Mouse (Mus musculus): Measurements from ENCODE around the gene Ppm1b. TPM values are rescaled to one million over a fixed set of nuclear protein-coding genes. Genes with fewer than 3 reads are reported as not detected.

The Ppm1b gene
- 20.9 TPM for polyA plus RNA-seq (2017; shearing (Covaris generic))

GRCm38 (mm10) chr17:84956441-84956840 is at the start of gene Ppm1b:
TSS of gene Ppm1b (plus strand) at chr17:84956741.

GRCm38 (mm10) chr17:85028093-85028739 is 71.7 kb downstream of the Ppm1b start, which contains the start of gene Slc3a1:
TSS of gene Slc3a1 (plus strand) at chr17:85028376.

Other genes with a start within 250 kb of the Ppm1b start
- gene Lrpprc, start 166.0 kb upstream of the Ppm1b start, polyA plus RNA-seq (2017; shearing (Covaris generic)) = 11.0 TPM
- gene Slc3a1, start 71.6 kb downstream of the Ppm1b start, polyA plus RNA-seq (2017; shearing (Covaris generic)) = 0.87 TPM
- 22.9 TPM for gene Prepl, start 133.5 kb downstream of the Ppm1b start, polyA plus RNA-seq (2017; shearing (Covaris generic))
- gene Camkmt, start 133.8 kb downstream of the Ppm1b start, polyA plus RNA-seq (2017; shearing (Covaris generic)) = 9.8 TPM

Data from CD4-positive, CD25-positive, alpha-beta regulatory T cell, adult 9 weeks (primary cell).